In the genomic region with DNA sequence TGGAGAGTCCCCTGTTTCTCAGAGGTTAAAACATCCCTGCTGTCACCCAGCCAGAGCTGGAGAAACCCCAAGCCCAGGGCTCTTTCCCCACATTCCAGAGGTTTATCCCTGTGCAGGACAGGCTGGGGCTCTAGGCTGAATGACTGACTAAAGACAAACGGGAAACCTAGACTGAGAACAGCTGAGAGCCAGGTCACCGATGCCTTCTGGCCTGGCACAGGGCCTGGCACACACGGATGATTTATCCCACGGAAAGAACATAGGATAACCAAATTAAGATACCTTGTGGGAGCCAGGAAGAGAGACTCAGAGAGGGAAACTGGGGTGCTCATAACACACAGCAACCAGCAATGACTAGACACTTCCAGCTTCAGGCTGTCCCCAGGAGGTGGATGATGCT, we compare ENCODE assay signal across 12 mouse cellular contexts.
"Had no signal": no experiment of that assay in that cellular context is flagged by ENCODE, and none has a peak within 500 bp of the region (broad histone marks: within the 10 kb centered on the region; RNA-seq: fewer than 3 reads in every experiment).

No protein-coding gene starts in this region.

- H3K36me3 ChIP-seq: limb, embryonic 13.5 days; midbrain, embryonic 13.5 days; neural tube, embryonic 15.5 days; stomach, embryonic 15.5 days had no signal

- H3K4me3 ChIP-seq: layer of hippocampus, adult 2 months; limb, embryonic 13.5 days; midbrain, embryonic 13.5 days; myocyte; neural tube, embryonic 15.5 days; stomach, embryonic 15.5 days had no signal

- DNase-seq: kidney, postnatal 10 days; left cerebral cortex, postnatal 4 days; lung, adult 18-20 months; right cerebral cortex, adult 18-20 months; right cerebral cortex, postnatal 25 days had no signal

- H3K27ac ChIP-seq: layer of hippocampus, adult 2 months; limb, embryonic 13.5 days; liver, embryonic 14.5 days; midbrain, embryonic 13.5 days; neural tube, embryonic 15.5 days; stomach, embryonic 15.5 days had no signal
